Mouse (Mus musculus): ENCODE results near the gene Stx11. TPM values are rescaled to one million over a fixed set of nuclear protein-coding genes. Genes with fewer than 3 reads are reported as not detected.

The Stx11 gene
- total and polyA plus RNA-seq, 3 experiments = 13.3 to 40.0 (median 28.4) TPM

- TF ChIP-seq CTCF (IDR thresholded peaks at IDR 0.05; ENCODE audit: low read depth, low read length) = no peak
- TF ChIP-seq GATA2 (IDR thresholded peaks at IDR 0.05; ENCODE audit: borderline replicate concordance, low read depth, low read length) = no peak
- no peak for TF ChIP-seq POLR2AphosphoS5 (IDR thresholded peaks at IDR 0.05; ENCODE audit: insufficient replicate concordance, low read depth, low read length)
- TF ChIP-seq GATA1 (IDR thresholded peaks at IDR 0.05; ENCODE audit: borderline replicate concordance, low read length) = no peak
- TF ChIP-seq TAL1 (conservative IDR thresholded peaks at IDR 0.05; ENCODE audit: low read depth, low read length) = no peak
- H3K9me3 ChIP-seq (replicated peaks) = no peaks in the 10 kb centered on the region
- ATAC-seq (ENCODE audit: extremely low read depth, insufficient number of reproducible peaks, low FRiP score, poor library complexity, severe bottlenecking) (no peak), DNase-seq (ENCODE audit: low spot score) (no peak)
- peaks cover 19% of the 10 kb centered on the region for H3K4me1 ChIP-seq (ENCODE audit: insufficient read depth, low read depth, low read length)
- H3K4me3 ChIP-seq (ENCODE audit: low read depth, low read length) = no peak overlapping the region
- H3K36me3 ChIP-seq (replicated peaks) = peaks cover 11% of the 10 kb centered on the region
- no peaks in the 10 kb centered on the region for H3K27me3 ChIP-seq (ENCODE audit: insufficient read depth, low read length)
Measured at GRCm38 (mm10) chr10:12914203-12914602, 49.9 kb downstream of the Stx11 start.

DNA sequence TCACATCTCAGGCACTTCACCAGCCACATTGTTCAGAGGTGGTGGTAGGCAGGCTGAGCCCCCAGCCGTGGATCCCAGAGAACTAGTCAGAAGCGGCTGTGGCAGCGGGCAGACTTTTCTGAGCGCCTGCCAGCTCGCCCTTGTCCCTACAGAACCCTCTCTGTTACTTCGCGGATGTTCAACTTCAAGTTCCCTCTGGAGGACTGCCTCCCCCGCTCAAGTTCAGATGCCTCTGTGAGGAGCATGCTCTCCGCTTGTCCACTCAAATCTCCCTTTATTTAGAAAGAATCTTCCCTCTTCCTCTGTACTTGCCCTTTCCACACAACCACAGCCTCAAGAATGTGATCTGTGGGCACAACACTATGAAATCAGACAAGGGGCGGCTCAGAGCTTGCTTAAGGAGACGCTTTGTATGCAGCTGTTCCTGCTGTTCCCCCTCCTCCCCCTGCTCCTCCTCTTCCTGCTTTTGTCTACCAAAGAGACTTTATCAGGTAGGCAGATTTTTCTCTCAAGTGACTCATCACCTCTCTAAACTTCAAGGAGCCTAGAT lies 52.0 kb downstream of the Stx11 start:
- DNase-seq (ENCODE audit: low spot score) = no peak
- ATAC-seq (ENCODE audit: extremely low read depth, insufficient number of reproducible peaks, low FRiP score, poor library complexity, severe bottlenecking) = no peak; the same call in 1 of the 2 replicates
- TF ChIP-seq CTCF (IDR thresholded peaks at IDR 0.05; ENCODE audit: low read depth, low read length) = no peak
- no peak overlapping the region for H3K4me3 ChIP-seq (ENCODE audit: low read depth, low read length)
- no peaks in the 10 kb centered on the region for H3K9me3 ChIP-seq (replicated peaks)
- peaks cover 17% of the 10 kb centered on the region for H3K4me1 ChIP-seq (ENCODE audit: insufficient read depth, low read depth, low read length)
- H3K36me3 ChIP-seq (replicated peaks) = peaks cover 6% of the 10 kb centered on the region
- H3K27me3 ChIP-seq (ENCODE audit: insufficient read depth, low read length) = 0 out of 2 replicates have a peak, but pooled peaks cover 2% of the 10 kb centered on the region

GRCm38 (mm10) chr10:12911451-12911850 lies 52.6 kb downstream of the Stx11 start:
- Histone ChIP-seq H3K36me3 (replicated peaks) (peaks cover 6% of the 10 kb centered on the region), H3K9me3 (replicated peaks) (no peaks in the 10 kb centered on the region), H3K4me1 (ENCODE audit: insufficient read depth, low read depth, low read length) (peaks cover 17% of the 10 kb centered on the region), H3K4me3 (ENCODE audit: low read depth, low read length) (no peak overlapping the region), H3K27me3 (ENCODE audit: insufficient read depth, low read length) (0 out of 2 replicates have a peak, but pooled peaks cover 2% of the 10 kb centered on the region)
- TF ChIP-seq TAL1 (conservative IDR thresholded peaks at IDR 0.05; ENCODE audit: low read depth, low read length) (no peak), CTCF (IDR thresholded peaks at IDR 0.05; ENCODE audit: low read depth, low read length) (no peak), GATA1 (IDR thresholded peaks at IDR 0.05; ENCODE audit: borderline replicate concordance, low read length) (no peak), GATA2 (IDR thresholded peaks at IDR 0.05; ENCODE audit: borderline replicate concordance, low read depth, low read length) (no peak), POLR2AphosphoS5 (IDR thresholded peaks at IDR 0.05; ENCODE audit: insufficient replicate concordance, low read depth, low read length) (no peak)
- DNase-seq (ENCODE audit: low spot score) (no peak), ATAC-seq (ENCODE audit: extremely low read depth, insufficient number of reproducible peaks, low FRiP score, poor library complexity, severe bottlenecking) (no peak)

DNA sequence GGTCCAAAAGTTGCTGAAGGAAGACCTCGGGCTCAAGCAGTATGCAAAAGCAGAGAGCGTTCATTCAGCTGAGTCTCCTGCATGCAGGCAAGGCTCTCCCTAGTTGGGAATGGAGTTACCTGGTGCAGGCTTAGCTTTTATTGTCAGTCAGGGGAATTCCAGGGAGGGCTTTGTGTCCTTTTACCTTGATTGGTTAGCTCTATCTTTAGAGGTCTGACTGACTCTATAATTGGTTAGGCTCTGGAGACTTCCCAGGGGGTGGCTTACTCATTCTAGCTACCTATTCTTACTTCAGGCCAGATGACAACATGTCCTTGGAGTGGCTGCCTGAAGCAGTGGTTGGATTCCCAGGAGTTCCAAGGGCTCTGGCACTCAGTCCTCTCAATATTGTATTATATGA lies 54.2 kb downstream of the Stx11 start:
- TF ChIP-seq POLR2AphosphoS5 (IDR thresholded peaks at IDR 0.05; ENCODE audit: insufficient replicate concordance, low read depth, low read length) (no peak), GATA2 (IDR thresholded peaks at IDR 0.05; ENCODE audit: borderline replicate concordance, low read depth, low read length) (no peak)
- H3K4me3 ChIP-seq (ENCODE audit: low read depth, low read length) = no peak overlapping the region
- no peak for DNase-seq (ENCODE audit: low spot score)
- H3K27me3 ChIP-seq (ENCODE audit: insufficient read depth, low read length) = 0 out of 2 replicates have a peak, but pooled peaks cover 2% of the 10 kb centered on the region
- no peaks in the 10 kb centered on the region for H3K9me3 ChIP-seq (replicated peaks)
- no peak for ATAC-seq (ENCODE audit: extremely low read depth, insufficient number of reproducible peaks, low FRiP score, poor library complexity, severe bottlenecking)
- peaks cover 11% of the 10 kb centered on the region; the same call in 1 of the 2 replicates for H3K4me1 ChIP-seq (ENCODE audit: insufficient read depth, low read depth, low read length)
- peaks cover 3% of the 10 kb centered on the region for H3K36me3 ChIP-seq (replicated peaks)

- Histone ChIP-seq H3K4me3 (ENCODE audit: low read depth, low read length) (no peak overlapping the region), H3K4me1 (ENCODE audit: insufficient read depth, low read depth, low read length) (peaks cover 16% of the 10 kb centered on the region), H3K9me3 (replicated peaks) (no peaks in the 10 kb centered on the region), H3K36me3 (replicated peaks) (no peaks in the 10 kb centered on the region), H3K27me3 (ENCODE audit: insufficient read depth, low read length) (0 out of 2 replicates have a peak, but pooled peaks cover 2% of the 10 kb centered on the region)
- no peak for DNase-seq (ENCODE audit: low spot score)
- ATAC-seq (ENCODE audit: extremely low read depth, insufficient number of reproducible peaks, low FRiP score, poor library complexity, severe bottlenecking) = no peak
- no peak for TF ChIP-seq GATA1 (IDR thresholded peaks at IDR 0.05; ENCODE audit: borderline replicate concordance, low read length)
- TF ChIP-seq POLR2AphosphoS5 (IDR thresholded peaks at IDR 0.05; ENCODE audit: insufficient replicate concordance, low read depth, low read length) = no peak
- no peak for TF ChIP-seq CTCF (IDR thresholded peaks at IDR 0.05; ENCODE audit: low read depth, low read length)
- TF ChIP-seq TAL1 (conservative IDR thresholded peaks at IDR 0.05; ENCODE audit: low read depth, low read length) = no peak
- no peak for TF ChIP-seq GATA2 (IDR thresholded peaks at IDR 0.05; ENCODE audit: borderline replicate concordance, low read depth, low read length)
Measured at GRCm38 (mm10) chr10:12909179-12909578, 54.9 kb downstream of the Stx11 start.

DNA sequence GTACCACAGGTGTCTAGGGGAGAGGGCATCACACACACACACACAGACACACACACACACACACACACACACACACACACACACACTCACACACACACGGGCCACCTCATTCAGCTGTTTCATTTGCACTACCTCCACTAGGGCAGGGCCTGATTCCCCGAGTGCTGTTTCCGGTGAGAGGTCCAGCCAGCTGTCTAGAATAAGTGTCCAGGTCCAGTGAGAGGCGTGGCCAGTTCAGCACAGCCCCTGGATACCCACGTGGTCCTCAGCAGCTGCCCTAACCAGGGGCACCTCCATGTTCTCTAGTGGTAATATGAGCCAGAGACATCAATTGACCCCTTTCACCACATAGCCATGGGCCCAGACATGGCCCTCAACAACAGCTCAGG lies 60.0 kb downstream of the Stx11 start:
- Histone ChIP-seq H3K9me3 (replicated peaks) (no peaks in the 10 kb centered on the region), H3K36me3 (replicated peaks) (no peaks in the 10 kb centered on the region), H3K4me3 (ENCODE audit: low read depth, low read length) (no peak overlapping the region), H3K27me3 (ENCODE audit: insufficient read depth, low read length) (0 out of 2 replicates have a peak, but pooled peaks cover 2% of the 10 kb centered on the region), H3K4me1 (ENCODE audit: insufficient read depth, low read depth, low read length) (peaks cover 18% of the 10 kb centered on the region)
- DNase-seq (ENCODE audit: low spot score) = no peak
- TF ChIP-seq TAL1 (conservative IDR thresholded peaks at IDR 0.05; ENCODE audit: low read depth, low read length) = no peak
- ATAC-seq (ENCODE audit: extremely low read depth, insufficient number of reproducible peaks, low FRiP score, poor library complexity, severe bottlenecking) = no peak

Measured in G1E (cell line).